Mouse (Mus musculus) heart, adult 2 months (tissue): ENCODE data around the gene Mmp1b.

Source experiments
- CTCF ChIP-seq: fragments of 200-600 bp; IDR thresholded peaks from 2 replicates; pipeline ENCODE4 v1.8.1; 2022; ENCODE audit warnings: antibody characterized with exemption, mild to moderate bottlenecking, moderate library complexity
- EP300 ChIP-seq: fragments of 200-500 bp; IDR thresholded peaks from 2 replicates; pipeline ENCODE4 v1.6.1; 2011; ENCODE audit warnings: low read depth, low read length, control low read depth; ENCODE audit not compliant: insufficient read depth
- POLR2A ChIP-seq: fragments of 200-500 bp; IDR thresholded peaks from 2 replicates; pipeline ENCODE4 v1.6.1; 2011; ENCODE audit warnings: mild to moderate bottlenecking, low read depth, low read length, control low read depth; ENCODE audit not compliant: insufficient read depth

DNA sequence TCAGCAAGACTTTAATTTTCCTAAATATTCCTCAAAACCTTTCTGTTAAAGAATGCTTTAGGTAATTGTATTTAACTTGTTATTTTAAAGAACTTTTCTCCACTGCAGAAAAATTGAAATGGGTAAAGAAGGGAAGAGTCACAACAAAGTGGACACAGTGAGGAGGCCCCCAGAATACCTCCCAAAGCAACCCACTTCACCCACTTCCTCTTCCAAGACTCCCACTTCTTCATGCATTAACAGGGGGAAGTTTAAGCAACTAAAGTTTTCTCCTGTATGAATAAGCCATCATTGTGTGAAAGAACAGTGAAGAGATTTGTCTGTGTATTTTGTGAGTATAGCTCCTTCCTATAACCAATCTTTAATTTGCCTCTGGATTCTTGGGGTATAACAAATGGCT is 43.7 kb downstream of the Mmp1b start, which contains the start of gene Mmp12:
- TF ChIP-seq CTCF = no peak
- TF ChIP-seq POLR2A = no peak
- no peak for TF ChIP-seq EP300
